Mouse (Mus musculus) ES-E14 (cell line): ENCODE measurements around the gene Bglap.

Experiments
- HCFC1 ChIP-seq: IDR thresholded peaks from 2 replicates; pipeline ENCODE4 v1.6.1; 2012; ENCODE audit warnings: low read length, inconsistent platforms, borderline replicate concordance; ENCODE audit not compliant: insufficient read depth
- MAFK ChIP-seq: IDR thresholded peaks from 2 replicates; pipeline ENCODE4 v1.6.1; 2014; ENCODE audit warnings: mild to moderate bottlenecking, low read depth, low read length, inconsistent platforms; ENCODE audit not compliant: insufficient read depth
- ZC3H11A ChIP-seq: IDR thresholded peaks from 2 replicates; pipeline ENCODE4 v1.6.1; 2012; ENCODE audit warnings: low read depth, mild to moderate bottlenecking, inconsistent platforms, low read length, borderline replicate concordance
- ZNF384 ChIP-seq: IDR thresholded peaks from 2 replicates; pipeline ENCODE4 v1.6.1; 2012; ENCODE audit warnings: low read depth, low read length, inconsistent platforms

DNA sequence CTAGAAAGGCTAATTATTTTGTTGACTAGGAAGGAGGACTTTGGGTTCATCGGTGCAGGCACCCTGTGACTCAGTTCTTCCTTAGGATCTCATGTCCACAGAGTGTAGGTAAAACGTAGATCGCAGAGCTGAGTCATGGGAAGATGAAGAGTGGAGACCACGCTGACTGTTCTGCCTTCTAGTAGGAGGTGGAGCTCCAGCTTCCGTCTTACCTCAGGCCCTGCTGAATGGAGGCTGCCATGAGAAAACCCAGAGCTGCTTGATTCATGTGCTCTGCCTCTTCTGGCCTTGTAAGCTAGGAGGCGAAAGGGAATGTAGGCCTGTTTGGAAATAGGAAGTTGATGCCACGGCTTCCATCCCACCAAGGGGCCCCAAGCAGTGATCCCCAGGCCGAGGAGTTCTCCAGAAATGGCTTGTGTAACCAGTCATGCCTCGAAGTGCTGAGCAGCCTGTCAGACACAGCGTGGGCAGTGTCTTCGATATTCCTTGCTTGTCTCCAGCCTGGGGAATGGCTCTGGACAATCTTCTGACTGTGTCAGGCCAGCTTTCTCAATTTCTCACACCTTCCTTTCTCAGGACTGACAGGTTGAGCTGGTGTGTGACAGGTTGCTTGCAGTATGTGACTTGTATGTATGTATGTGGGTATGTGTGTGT, 46.8 kb downstream of the Bglap start:
- TF ChIP-seq HCFC1 = no peak
- peak; percentile 48; the same call in 1 of the 2 replicates for TF ChIP-seq MAFK
- TF ChIP-seq ZNF384 = no peak
- TF ChIP-seq ZC3H11A = no peak
